Mouse (Mus musculus): ENCODE data around the gene Th.

Th gene

GRCm38 (mm10) chr7:142902931-142903330 is 28.0 kb downstream of the Th start:
- DNase-seq (ENCODE audit: low spot score in 2 of 2): no peak

- no peak for DNase-seq (ENCODE audit: low spot score in 2 of 2)
Observed at GRCm38 (mm10) chr7:142901774-142902173, 29.2 kb downstream of the Th start.

GRCm38 (mm10) chr7:142899872-142900271 is 31.1 kb downstream of the Th start:
- no peak for DNase-seq (ENCODE audit: low spot score in 2 of 2)

- DNase-seq (ENCODE audit: low spot score in 2 of 2): no peak
Observed at GRCm38 (mm10) chr7:142897471-142897870, 33.5 kb downstream of the Th start.

- no peak for DNase-seq (ENCODE audit: low spot score in 2 of 2)
Observed at GRCm38 (mm10) chr7:142895901-142896665, 34.8 kb downstream of the Th start.

GRCm38 (mm10) chr7:142895223-142895840 is 35.6 kb downstream of the Th start:
- DNase-seq (ENCODE audit: low spot score in 2 of 2): no peak

- DNase-seq (ENCODE audit: low spot score in 2 of 2): peak; percentile 54 to 77
Observed at GRCm38 (mm10) chr7:142894669-142895068, 36.3 kb downstream of the Th start.

- no peak for DNase-seq (ENCODE audit: low spot score in 2 of 2)
Observed at GRCm38 (mm10) chr7:142893721-142894639, 36.9 kb downstream of the Th start.

GRCm38 (mm10) chr7:142893296-142893695 is 37.6 kb downstream of the Th start:
- DNase-seq (ENCODE audit: low spot score in 2 of 2): no peak

- no peak for DNase-seq (ENCODE audit: low spot score in 2 of 2)
Observed at GRCm38 (mm10) chr7:142869419-142870163, 61.3 kb downstream of the Th start.

GRCm38 (mm10) chr7:142850681-142851080 is 80.2 kb downstream of the Th start:
- peak in 1 of 2 experiments; percentile 2 for DNase-seq (ENCODE audit: low spot score in 2 of 2)

All from natural killer cell, adult 2 months (primary cell).